Mouse (Mus musculus) lung, adult 2 months (tissue): ENCODE measurements around the gene Lrrc31. TPM values are rescaled to one million over a fixed set of nuclear protein-coding genes. Genes with fewer than 3 reads are reported as not detected.

ENCODE experiments used
- DNase-seq: peaks from one replicate; pipeline ENCODE4 v3.0.0; 2022
- H3K4me1 ChIP-seq: fragments of 200-500 bp; 2 replicates; pipeline ENCODE4 v1.6.1; 2011; ENCODE audit warnings: low read length; ENCODE audit not compliant: control insufficient read depth, insufficient read depth
- H3K4me3 ChIP-seq: fragments of 200-500 bp; replicated peaks from 2 replicates; pipeline ENCODE3; 2011; ENCODE audit warnings: low read depth, mild to moderate bottlenecking, control low read depth, low read length; ENCODE audit errors: extremely low read depth
- CTCF ChIP-seq: fragments of 200-500 bp; IDR thresholded peaks from 2 replicates; pipeline ENCODE4 v1.5.1; 2011; ENCODE audit warnings: mild to moderate bottlenecking, low read length, control low read depth; ENCODE audit not compliant: insufficient read depth
- POLR2A ChIP-seq: fragments of 200-500 bp; IDR thresholded peaks from 2 replicates; pipeline ENCODE4 v1.6.1; 2011; ENCODE audit warnings: low read depth, mild to moderate bottlenecking, control low read depth, low read length, borderline replicate concordance; ENCODE audit errors: extremely low read depth
- WGBS: fragments of 180-500 bp; shearing (Covaris S2); methylation state at CpG from one replicate; pipeline ENCODE4 v1.1.7; 2018; 5-methylcytosine and 5-hydroxymethylcytosine counted together
- polyA plus RNA-seq: library from polyadenylated mRNA; depleted of rRNA; stranded (reverse); fragments of >200 nt; gene quantifications from 2 replicates; pipeline ENCODE4 v1.2.3, GENCODE M21; 2012

Lrrc31 gene
- polyA plus RNA-seq, 1 experiment, result 0.78 TPM

GRCm38 (mm10) chr3:30696346-30696745, 3.3 kb downstream of the Lrrc31 start:
- H3K4me3 ChIP-seq, result no peak overlapping the region
- peak; percentile 55 for DNase-seq

GRCm38 (mm10) chr3:30695661-30696060, 4.0 kb downstream of the Lrrc31 start:
- Histone ChIP-seq H3K4me3 (no peak overlapping the region), H3K4me1 (no peaks in the 10 kb centered on the region)
- TF ChIP-seq CTCF (no peak), POLR2A (no peak)
- 99% methylated on average over 2 of the region's 2 CpGs for WGBS
- DNase-seq, result no peak

More at GRCm38 (mm10) chr3:30696346-30696745, 3.3 kb downstream of the Lrrc31 start:
- no peaks in the 10 kb centered on the region for H3K4me1 ChIP-seq
- TF ChIP-seq CTCF (peak; percentile 65), POLR2A (no peak)
- 9% methylated on average over 2 of the region's 2 CpGs for WGBS

DNA sequence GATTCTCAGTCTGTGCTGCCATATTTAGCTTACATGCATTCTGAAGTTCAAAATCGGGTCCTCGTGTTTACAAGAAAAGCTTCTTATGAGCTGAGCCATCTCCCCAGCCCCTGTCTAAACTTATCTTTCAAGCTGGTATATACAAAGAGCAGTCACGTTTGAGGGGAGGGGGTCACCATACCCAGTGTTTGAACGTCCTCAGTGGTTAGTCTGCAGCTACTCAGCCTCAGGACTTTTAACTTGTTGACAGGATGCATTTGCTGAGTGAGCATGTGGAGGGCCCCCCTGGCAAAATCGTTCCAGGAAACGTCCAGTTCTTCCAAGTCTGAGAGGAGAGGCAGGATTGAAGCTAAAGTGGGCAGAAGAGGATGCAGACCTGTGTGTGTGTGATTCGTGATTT, 8.7 kb downstream of the Lrrc31 start:
- H3K4me1 ChIP-seq, result no peaks in the 10 kb centered on the region
- no peak overlapping the region for H3K4me3 ChIP-seq
- TF ChIP-seq POLR2A (no peak), CTCF (no peak)
- WGBS, result 36% methylated on average over 7 of the region's 7 CpGs
- DNase-seq, result no peak

DNA sequence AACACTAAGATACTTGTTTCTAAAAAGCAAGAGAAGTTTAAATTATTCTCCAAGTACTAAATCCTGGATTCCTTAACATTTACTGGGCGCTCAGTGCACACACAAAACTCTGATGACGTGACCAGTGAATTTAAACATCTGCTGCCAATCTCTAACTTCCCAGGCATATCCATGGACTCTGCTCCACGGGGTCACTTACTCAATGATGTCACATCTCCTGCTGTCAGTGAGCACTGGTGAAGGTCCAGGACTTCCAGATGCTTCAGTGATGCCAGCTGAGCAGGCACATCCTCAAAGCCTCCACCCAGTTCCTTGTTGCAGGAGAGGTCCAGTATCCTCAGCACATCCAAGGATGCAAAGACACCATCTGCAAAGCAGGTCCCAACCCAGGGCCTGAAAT, 12.4 kb downstream of the Lrrc31 start:
- no peak for DNase-seq
- H3K4me3 ChIP-seq, result no peak overlapping the region
- 64% methylated on average over 3 of the region's 3 CpGs for WGBS
- H3K4me1 ChIP-seq, result no peaks in the 10 kb centered on the region
- TF ChIP-seq POLR2A, result no peak
- no peak for TF ChIP-seq CTCF

GRCm38 (mm10) chr3:30683190-30683589, 16.5 kb downstream of the Lrrc31 start:
- TF ChIP-seq POLR2A (no peak), CTCF (no peak)
- no peak for DNase-seq
- Histone ChIP-seq H3K4me3 (no peak overlapping the region), H3K4me1 (no peaks in the 10 kb centered on the region)
- WGBS, result 66% methylated on average over 6 of the region's 6 CpGs

GRCm38 (mm10) chr3:30658486-30658885, 41.2 kb downstream of the Lrrc31 start:
- no peak for DNase-seq
- 75% methylated on average over 9 of the region's 9 CpGs for WGBS
- TF ChIP-seq POLR2A (no peak), CTCF (no peak)
- no peak overlapping the region for H3K4me3 ChIP-seq
- H3K4me1 ChIP-seq, result no peaks in the 10 kb centered on the region

GRCm38 (mm10) chr3:30655937-30656336, 43.7 kb downstream of the Lrrc31 start:
- H3K4me1 ChIP-seq, result peaks cover 2% of the 10 kb centered on the region; the same call in 1 of the 2 replicates
- 72% methylated on average over 5 of the region's 5 CpGs for WGBS
- H3K4me3 ChIP-seq, result no peak overlapping the region
- no peak for TF ChIP-seq CTCF
- no peak for TF ChIP-seq POLR2A
- no peak for DNase-seq

GRCm38 (mm10) chr3:30650062-30650841, 49.4 kb downstream of the Lrrc31 start:
- H3K4me3 ChIP-seq, result peak overlapping the region; percentile 11
- H3K4me1 ChIP-seq, result peaks cover 10% of the 10 kb centered on the region
- TF ChIP-seq POLR2A (no peak), CTCF (no peak)
- WGBS, result 2% methylated on average over 41 of the region's 41 CpGs
- peak; percentile 10 for DNase-seq

DNA sequence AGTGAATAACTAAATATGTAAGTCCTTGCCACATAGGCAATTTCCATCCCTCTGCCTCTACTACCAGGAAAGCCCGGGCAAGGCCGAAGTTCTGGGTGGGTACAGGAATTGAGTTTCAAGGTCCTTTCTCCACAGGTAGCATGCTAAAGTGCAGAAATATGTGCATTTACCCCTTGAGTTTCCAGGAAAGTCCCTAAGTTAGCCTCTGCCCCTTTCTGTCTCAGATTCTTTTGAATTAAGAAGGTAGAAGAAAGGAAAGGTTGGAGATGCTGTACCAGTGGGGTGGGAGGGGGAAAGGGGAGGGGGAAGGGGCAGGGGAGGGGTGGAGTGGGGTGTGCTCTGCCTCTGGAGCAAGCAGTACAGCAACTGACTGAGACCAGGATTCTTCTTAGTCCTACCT, 51.2 kb downstream of the Lrrc31 start:
- 95% methylated on average over 2 of the region's 2 CpGs for WGBS
- Histone ChIP-seq H3K4me3 (no peak overlapping the region), H3K4me1 (peaks cover 10% of the 10 kb centered on the region)
- no peak for TF ChIP-seq POLR2A
- no peak for DNase-seq

- peak within 1 kb of the TSS; percentile 9 for H3K4me3 ChIP-seq
- H3K4me1 ChIP-seq, result peaks cover 10% of the 10 kb centered on the region
- TF ChIP-seq CTCF (no peak), POLR2A (no peak; the same call in 1 of the 2 replicates)
- DNase-seq, result peak; percentile 10
- 9% methylated on average over 25 of the region's 25 CpGs for WGBS
Observed at GRCm38 (mm10) chr3:30647440-30648090, 52.1 kb downstream of the Lrrc31 start, which contains the start of gene Lrrc34. Gene Lrrc34, minus strand, starts transcription at chr3:30647869.
